Mouse (Mus musculus) liver, embryonic 13.5 days (tissue): ENCODE measurements at regions not wholly inside any gene's neighbourhood (a gene's known extent, or its start where the extent isn't known, plus 50 kb on each side); places are given as distances from the start of the nearest gene placed in this dataset.

Experiments
- ATAC-seq: fragments of 200-750 bp; cut with Nextera tagmentation; 2 replicates; pipeline ENCODE4 v1.8.0; 2017; ENCODE audit warnings: low read depth, mild to moderate bottlenecking, moderate number of reproducible peaks, moderate library complexity
- DNase-seq: peaks from one replicate; pipeline ENCODE4 v3.0.0; 2022
- H3K27ac ChIP-seq: fragments of 300-500 bp; sonication (generic); 2 replicates; pipeline ENCODE4 v1.5.1; 2015; ENCODE audit warnings: moderate library complexity, mild to moderate bottlenecking, inconsistent platforms
- H3K27me3 ChIP-seq: fragments of 300-500 bp; sonication (generic); 2 replicates; pipeline ENCODE4 v1.6.1; 2015; ENCODE audit warnings: mild to moderate bottlenecking, inconsistent platforms
- H3K36me3 ChIP-seq: fragments of 300-500 bp; sonication (generic); 2 replicates; pipeline ENCODE4 v1.6.1; 2015; ENCODE audit warnings: mild to moderate bottlenecking, inconsistent platforms
- H3K4me1 ChIP-seq: fragments of 300-500 bp; sonication (generic); replicated peaks from 2 replicates; pipeline ENCODE4 v1.6.1; 2015; ENCODE audit warnings: inconsistent platforms
- H3K4me2 ChIP-seq: fragments of 300-500 bp; sonication (generic); 2 replicates; pipeline ENCODE4 v1.6.1; 2015; ENCODE audit warnings: inconsistent platforms, mild to moderate bottlenecking, moderate library complexity
- H3K4me3 ChIP-seq: fragments of 300-500 bp; sonication (generic); replicated peaks from 2 replicates; pipeline ENCODE4 v1.5.1; 2015; ENCODE audit warnings: mild to moderate bottlenecking, inconsistent platforms
- H3K9ac ChIP-seq: fragments of 300-500 bp; sonication (generic); 2 replicates; pipeline ENCODE4 v1.6.1; 2015; ENCODE audit warnings: mild to moderate bottlenecking, inconsistent platforms
- H3K9me3 ChIP-seq: fragments of 300-500 bp; sonication (generic); replicated peaks from 2 replicates; pipeline ENCODE4 v1.6.1; 2016; ENCODE audit warnings: inconsistent platforms
- WGBS: fragments of 180-500 bp; shearing (Covaris S2); methylation state at CpG from one replicate; pipeline ENCODE4 v1.1.7; 2015; ENCODE audit not compliant: insufficient replicate concordance; 5-methylcytosine and 5-hydroxymethylcytosine counted together

DNA sequence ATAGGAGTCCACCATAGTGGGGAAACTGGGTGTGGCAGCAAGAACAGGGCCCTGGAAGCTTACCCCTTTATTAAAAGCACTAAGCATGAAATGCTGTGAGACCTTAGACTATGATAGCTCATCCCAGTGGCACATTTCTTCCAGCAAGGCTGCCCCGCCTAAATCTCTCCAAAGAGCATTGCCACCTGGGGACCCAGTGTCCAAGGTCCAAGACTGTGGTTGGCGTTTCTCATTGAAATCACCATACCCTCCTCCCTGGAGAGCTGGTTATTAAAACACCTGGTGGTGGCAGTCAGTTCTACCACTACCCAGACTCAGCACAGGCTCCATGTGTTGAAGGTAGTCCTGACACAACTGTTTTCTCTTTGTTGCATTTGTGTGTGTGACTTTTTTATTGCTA lies 78.9 kb upstream of the Stt3b start:
- 69% methylated on average over 2 of the region's 2 CpGs for WGBS
- Histone ChIP-seq H3K27ac (no peak overlapping the region), H3K9me3 (no peaks in the 10 kb centered on the region)

DNA sequence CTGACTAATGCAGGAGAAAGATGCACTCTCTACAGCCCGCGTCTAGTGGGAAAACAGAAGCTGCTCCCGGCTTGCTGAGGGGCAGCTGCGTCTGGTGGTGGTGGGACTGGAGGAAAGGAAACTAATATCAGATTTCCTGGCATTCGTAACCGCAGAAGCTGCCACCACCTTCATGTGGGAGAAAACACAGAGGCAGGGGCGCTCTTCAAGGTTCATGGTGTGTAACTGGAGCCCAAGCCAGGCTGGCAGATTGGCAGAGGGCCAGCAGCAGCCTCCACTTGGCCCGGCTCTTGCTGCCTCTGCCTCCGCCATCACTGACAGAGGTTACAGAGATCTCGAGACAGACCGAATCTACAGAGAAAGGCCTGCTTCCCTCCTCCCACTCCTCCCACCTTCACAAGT lies 80.7 kb upstream of the Stt3b start:
- peak; percentile 3 for DNase-seq
- H3K9ac ChIP-seq, result no peak overlapping the region
- WGBS, result 2% methylated on average over 11 of the region's 11 CpGs
- H3K27ac ChIP-seq, result no peak overlapping the region
- no peaks in the 10 kb centered on the region for H3K9me3 ChIP-seq
- 0 out of 2 replicates have a peak, but pooled peaks cover 3% of the 10 kb centered on the region for H3K27me3 ChIP-seq
- no peak for ATAC-seq
- no peak overlapping the region for H3K4me3 ChIP-seq
- H3K4me1 ChIP-seq, result peaks cover 15% of the 10 kb centered on the region
- H3K36me3 ChIP-seq, result no peaks in the 10 kb centered on the region
- 0 out of 2 replicates have a peak overlapping the region, but pooled peaks have one; percentile 10 for H3K4me2 ChIP-seq

More for the DNA sequence above, 78.9 kb upstream of the Stt3b start:
- Histone ChIP-seq H3K4me1 (peaks cover 15% of the 10 kb centered on the region), H3K4me3 (no peak overlapping the region), H3K9ac (no peak overlapping the region), H3K36me3 (no peaks in the 10 kb centered on the region), H3K27me3 (0 out of 2 replicates have a peak, but pooled peaks cover 3% of the 10 kb centered on the region), H3K4me2 (no peak overlapping the region)
- no peak for ATAC-seq
- DNase-seq, result no peak

DNA sequence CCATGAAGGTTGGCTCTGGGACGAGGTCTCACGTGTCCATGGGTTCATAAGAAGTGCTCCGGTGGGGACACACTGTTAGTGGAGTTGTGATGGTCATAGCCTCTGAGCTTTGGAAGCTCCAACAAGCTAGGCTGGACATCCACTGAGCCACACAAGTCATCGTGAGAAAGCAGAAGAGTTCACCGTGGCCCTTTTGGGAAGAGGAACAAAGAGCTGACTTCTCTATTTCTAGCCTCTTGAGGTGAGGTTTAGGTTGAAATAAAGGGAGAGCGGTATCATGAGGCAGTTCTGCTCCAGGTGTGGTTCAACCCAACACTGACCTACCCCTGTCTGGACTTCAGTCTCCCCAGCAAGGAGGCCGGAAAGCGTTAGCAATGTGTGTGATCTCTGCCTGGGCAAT lies 85.3 kb upstream of the Stt3b start:
- ATAC-seq, result no peak
- no peak for DNase-seq
- peaks cover 13% of the 10 kb centered on the region for H3K4me1 ChIP-seq
- H3K27ac ChIP-seq, result no peak overlapping the region
- WGBS, result 56% methylated on average over 8 of the region's 8 CpGs
- H3K9ac ChIP-seq, result no peak overlapping the region
- H3K27me3 ChIP-seq, result 0 out of 2 replicates have a peak, but pooled peaks cover 3% of the 10 kb centered on the region
- no peak overlapping the region for H3K4me2 ChIP-seq
- H3K9me3 ChIP-seq, result no peaks in the 10 kb centered on the region
- H3K36me3 ChIP-seq, result no peaks in the 10 kb centered on the region
- no peak overlapping the region for H3K4me3 ChIP-seq

DNA sequence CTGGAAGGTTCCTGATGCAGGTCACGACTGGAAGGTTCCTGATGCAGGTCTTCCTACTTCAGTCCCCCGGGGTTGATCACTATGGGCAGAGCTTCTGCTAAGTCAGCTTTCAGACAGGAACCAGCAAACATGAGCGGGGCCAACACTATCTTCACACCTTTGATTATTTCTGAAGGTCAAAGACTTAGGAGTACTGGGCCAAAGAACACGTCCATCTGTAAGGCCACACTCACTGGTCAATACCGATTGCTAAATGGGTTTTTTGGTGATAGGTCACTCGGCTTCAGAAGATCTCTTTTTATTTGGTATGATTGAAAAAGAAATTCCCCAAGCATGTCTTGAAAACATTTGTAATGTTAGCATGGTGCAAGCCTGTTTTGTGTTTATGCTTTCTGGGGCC lies 90.2 kb upstream of the Stt3b start:
- Histone ChIP-seq H3K4me2 (no peak overlapping the region), H3K4me3 (no peak overlapping the region), H3K36me3 (no peaks in the 10 kb centered on the region), H3K27ac (no peak overlapping the region), H3K9ac (no peak overlapping the region), H3K4me1 (no peaks in the 10 kb centered on the region), H3K9me3 (no peaks in the 10 kb centered on the region), H3K27me3 (no peaks in the 10 kb centered on the region)
- WGBS, result 78% methylated on average over 6 of the region's 6 CpGs
- DNase-seq (no peak), ATAC-seq (no peak)

DNA sequence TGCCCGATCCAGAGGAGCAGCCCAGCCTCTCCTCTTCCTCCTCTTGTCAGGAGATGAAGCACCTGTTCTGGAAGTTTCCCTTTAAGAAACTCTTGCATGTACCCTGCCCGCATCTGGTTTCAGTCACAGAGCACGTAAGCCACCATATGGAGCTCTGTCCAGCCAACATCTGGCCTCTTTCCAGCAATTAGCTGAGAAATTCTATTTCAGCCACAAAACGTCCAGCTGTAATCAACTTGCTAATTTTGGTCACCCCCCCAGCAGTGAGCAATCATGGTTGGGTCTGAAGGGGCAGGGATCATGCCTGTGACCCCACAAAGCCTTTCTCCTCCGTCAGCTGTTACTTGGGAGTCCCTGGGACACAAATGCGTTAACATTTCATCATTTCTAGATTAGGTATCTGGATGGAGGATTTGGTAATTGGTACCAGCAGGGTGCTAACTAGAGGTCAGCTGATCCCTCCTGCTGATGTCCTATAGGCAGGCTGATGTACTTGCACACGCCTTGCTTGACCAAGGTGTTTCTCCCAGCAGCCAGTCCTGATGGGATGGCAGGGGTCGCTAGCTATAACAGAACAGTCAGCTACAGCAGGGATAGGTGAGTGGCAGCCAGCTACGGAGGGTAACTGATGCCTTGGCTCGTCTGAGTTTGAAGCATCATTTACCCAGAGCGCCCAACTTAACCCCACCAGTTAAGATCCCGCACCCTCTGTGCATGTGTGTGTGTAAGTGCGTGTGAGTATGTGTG lies 91.4 kb upstream of the Stt3b start:
- Histone ChIP-seq H3K27me3 (no peaks in the 10 kb centered on the region), H3K9me3 (no peaks in the 10 kb centered on the region), H3K4me3 (no peak overlapping the region), H3K27ac (no peak overlapping the region), H3K36me3 (no peaks in the 10 kb centered on the region), H3K4me1 (no peaks in the 10 kb centered on the region), H3K4me2 (no peak overlapping the region), H3K9ac (no peak overlapping the region)
- ATAC-seq (no peak), DNase-seq (no peak)
- WGBS, result 72% methylated on average over 13 of the region's 13 CpGs

DNA sequence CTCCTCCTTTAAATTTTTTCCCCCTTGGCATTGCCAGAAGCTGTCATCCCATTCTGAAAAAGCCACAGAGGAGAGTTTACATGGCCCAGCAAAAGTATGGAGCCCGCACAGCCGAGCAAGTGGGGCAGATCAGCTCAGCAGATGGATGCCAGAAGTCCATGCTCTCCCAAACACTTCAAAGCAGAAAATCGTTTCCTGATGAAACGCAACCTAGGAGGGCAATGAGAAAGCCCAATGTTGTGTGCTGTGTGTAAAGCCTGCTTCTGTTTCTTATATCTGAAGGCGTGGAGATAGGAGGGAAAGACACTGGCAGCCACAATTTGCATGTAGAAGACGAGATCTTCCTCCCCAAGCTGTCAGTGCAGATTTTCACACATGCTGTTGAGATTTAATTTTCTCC lies 92.4 kb upstream of the Stt3b start:
- 62% methylated on average over 6 of the region's 6 CpGs for WGBS
- H3K4me2 ChIP-seq, result no peak overlapping the region
- no peak overlapping the region for H3K9ac ChIP-seq
- no peak overlapping the region for H3K27ac ChIP-seq
- no peaks in the 10 kb centered on the region for H3K36me3 ChIP-seq
- no peaks in the 10 kb centered on the region for H3K4me1 ChIP-seq
- ATAC-seq, result no peak
- no peaks in the 10 kb centered on the region for H3K9me3 ChIP-seq
- no peak overlapping the region for H3K4me3 ChIP-seq
- no peak for DNase-seq
- no peaks in the 10 kb centered on the region for H3K27me3 ChIP-seq

DNA sequence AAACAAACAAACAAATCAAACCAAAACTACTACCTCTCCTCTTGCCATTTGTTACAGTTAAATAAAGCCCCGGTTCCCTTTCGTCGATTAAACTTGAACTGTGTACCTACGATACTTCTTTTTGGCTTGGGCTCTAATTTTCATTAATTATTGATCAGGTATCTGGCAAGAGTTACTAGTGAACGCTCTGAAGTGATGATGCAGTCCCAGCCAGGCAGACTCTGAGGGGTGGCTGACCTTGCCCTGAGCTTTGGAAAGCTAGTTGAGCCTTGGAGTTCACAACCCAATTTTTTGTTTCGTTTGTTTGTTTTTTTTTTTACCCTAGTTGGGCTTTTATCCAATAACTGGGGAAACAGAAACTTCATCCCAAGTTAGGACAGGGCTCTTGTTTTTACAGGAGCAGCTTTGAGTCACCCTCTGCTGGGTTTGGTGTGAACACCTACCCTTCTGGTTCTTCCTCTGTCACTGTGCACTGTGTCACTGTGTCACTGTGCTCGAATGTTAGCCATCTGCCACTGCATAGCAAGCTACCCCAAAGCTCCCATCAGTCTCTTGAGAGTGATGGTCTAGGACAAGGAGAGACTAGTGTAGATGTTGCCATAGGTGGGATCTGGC lies 93.2 kb upstream of the Stt3b start:
- Histone ChIP-seq H3K4me3 (no peak overlapping the region), H3K9me3 (no peaks in the 10 kb centered on the region), H3K4me1 (no peaks in the 10 kb centered on the region), H3K27me3 (no peaks in the 10 kb centered on the region), H3K9ac (no peak overlapping the region), H3K27ac (no peak overlapping the region), H3K4me2 (no peak overlapping the region), H3K36me3 (no peaks in the 10 kb centered on the region)
- WGBS, result 61% methylated on average over 7 of the region's 7 CpGs
- peak; percentile 47; the same call in 1 of the 2 replicates for ATAC-seq
- DNase-seq, result no peak

DNA sequence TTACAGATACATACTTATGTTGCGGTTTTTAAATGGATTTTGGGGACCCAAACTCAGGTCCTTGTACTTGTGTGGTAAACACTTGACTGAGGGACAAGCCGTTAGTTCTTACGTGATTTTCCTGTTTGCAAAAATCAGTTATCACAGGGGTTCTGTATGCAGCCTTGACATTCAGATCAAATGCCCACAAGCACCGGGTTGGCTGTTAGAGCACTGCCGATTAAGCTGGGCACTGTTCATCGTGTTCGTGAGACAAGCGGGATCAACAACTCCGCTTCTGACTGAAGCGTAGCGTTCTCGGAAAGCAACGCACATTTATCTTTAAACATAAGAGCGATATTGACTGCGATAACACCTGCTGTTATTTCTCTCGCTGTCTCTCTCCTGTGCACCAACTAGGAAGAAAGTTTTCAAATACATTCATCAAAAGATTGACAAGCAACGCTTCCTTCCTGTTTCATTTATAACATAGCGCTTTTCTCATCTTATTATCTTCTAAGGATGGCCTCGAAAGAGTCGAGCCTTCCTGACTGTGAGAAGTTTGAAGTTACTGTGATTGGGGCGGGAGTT lies 97.8 kb upstream of the Stt3b start:
- Histone ChIP-seq H3K27ac (no peak overlapping the region), H3K9ac (no peak overlapping the region), H3K4me1 (no peaks in the 10 kb centered on the region), H3K9me3 (no peaks in the 10 kb centered on the region), H3K36me3 (no peaks in the 10 kb centered on the region), H3K27me3 (no peaks in the 10 kb centered on the region), H3K4me2 (no peak overlapping the region), H3K4me3 (no peak overlapping the region)
- ATAC-seq (no peak), DNase-seq (no peak)
- 72% methylated on average over 21 of the region's 21 CpGs for whole genome bisulfite sequencing

DNA sequence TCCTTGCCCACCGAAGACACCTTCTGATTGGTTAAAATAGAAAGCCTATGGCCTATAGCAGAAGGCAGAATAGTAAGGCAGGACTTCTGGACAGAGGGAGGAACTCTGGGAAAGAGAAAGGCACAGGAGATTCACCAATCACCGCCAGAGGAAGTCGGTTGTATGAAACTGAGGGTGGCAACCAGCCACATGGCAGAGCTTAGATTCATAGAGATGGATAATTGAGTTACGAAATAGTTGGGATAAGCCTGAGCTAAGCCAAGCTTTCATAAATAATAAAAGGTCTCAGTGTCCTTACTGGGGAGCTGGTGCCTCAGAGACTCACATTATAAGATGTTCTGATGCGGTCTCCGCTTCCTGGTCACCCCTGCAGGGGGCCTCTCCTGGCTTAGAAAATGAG lies 98.7 kb upstream of the Stt3b start:
- ATAC-seq, result no peak
- Histone ChIP-seq H3K27ac (no peak overlapping the region), H3K4me2 (no peak overlapping the region), H3K4me1 (no peaks in the 10 kb centered on the region), H3K4me3 (no peak overlapping the region), H3K9me3 (no peaks in the 10 kb centered on the region), H3K27me3 (no peaks in the 10 kb centered on the region), H3K36me3 (no peaks in the 10 kb centered on the region), H3K9ac (no peak overlapping the region)
- WGBS, result 84% methylated on average over 6 of the region's 6 CpGs
- DNase-seq, result no peak

DNA sequence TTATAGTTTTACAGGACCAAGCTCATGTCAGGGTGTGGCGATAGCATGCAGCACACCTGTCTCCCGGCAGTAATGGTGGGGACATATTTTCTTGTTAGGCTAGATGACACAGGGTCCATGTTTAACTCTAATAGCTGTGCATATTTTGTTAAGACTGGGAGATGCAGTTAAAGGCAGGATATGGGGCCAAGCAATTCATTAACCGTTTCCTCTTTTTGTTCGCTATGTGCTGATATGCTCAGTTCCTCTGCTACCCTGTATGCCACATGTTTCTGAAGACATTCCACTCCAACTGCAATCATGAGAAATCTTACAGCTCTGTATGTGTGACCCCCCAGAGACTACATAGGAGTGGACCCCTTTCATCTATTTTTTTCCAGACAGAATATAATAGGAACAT lies 104.0 kb upstream of the Stt3b start:
- WGBS, result 48% methylated on average over 4 of the region's 4 CpGs
- Histone ChIP-seq H3K4me3 (no peak overlapping the region), H3K4me2 (no peak overlapping the region), H3K27me3 (no peaks in the 10 kb centered on the region), H3K36me3 (no peaks in the 10 kb centered on the region), H3K4me1 (no peaks in the 10 kb centered on the region), H3K9me3 (no peaks in the 10 kb centered on the region), H3K27ac (no peak overlapping the region), H3K9ac (no peak overlapping the region)
- ATAC-seq (no peak), DNase-seq (no peak)

DNA sequence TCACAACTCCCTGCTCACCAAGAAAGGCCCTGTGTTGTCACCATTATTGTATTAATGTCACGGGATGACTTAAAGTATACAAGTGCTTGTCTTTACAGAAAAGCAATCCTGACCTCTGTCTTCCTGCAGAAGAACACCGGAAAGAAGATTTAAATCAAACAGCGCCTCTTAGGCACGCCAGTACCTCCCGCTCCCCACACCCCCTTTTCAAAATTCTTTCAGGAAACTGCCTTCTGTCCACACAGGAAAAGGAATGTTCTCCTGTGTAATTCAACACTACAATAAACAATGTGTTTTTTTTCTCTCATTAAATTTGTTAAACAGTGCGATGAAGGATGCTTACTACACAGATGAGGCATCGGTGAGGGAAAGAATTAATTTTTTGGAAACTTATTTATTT lies 112.6 kb upstream of the Stt3b start:
- no peak overlapping the region for H3K4me3 ChIP-seq
- H3K27me3 ChIP-seq, result no peaks in the 10 kb centered on the region
- no peak overlapping the region for H3K27ac ChIP-seq
- whole genome bisulfite sequencing, result 65% methylated on average over 7 of the region's 7 CpGs
- H3K4me2 ChIP-seq, result no peak overlapping the region
- no peak for ATAC-seq
- no peak overlapping the region for H3K9ac ChIP-seq
- no peaks in the 10 kb centered on the region for H3K36me3 ChIP-seq
- H3K4me1 ChIP-seq, result no peaks in the 10 kb centered on the region
- H3K9me3 ChIP-seq, result 0 out of 2 replicates have a peak, but pooled peaks cover 8% of the 10 kb centered on the region
- no peak for DNase-seq

DNA sequence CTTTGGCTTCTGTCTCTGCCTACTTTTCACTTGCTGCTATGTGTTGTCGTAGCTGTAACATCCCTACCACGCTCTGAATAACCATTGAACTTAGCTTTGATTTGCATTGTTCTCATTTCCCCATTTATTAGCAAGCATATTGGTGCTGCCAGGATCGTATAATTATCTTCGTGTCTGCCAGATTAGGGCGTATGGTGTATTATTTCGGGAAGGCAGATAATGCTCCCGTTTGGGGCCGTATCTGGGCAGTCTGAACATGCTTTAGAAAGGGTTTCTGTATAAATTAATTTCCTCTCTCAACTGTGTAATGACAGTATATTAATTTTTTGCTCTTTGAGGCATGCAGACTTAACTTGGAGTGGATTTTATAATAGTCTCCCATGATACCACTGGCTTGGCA lies 116.5 kb upstream of the Stt3b start:
- DNase-seq, result no peak
- WGBS, result 72% methylated on average over 8 of the region's 8 CpGs
- ATAC-seq, result no peak
- no peaks in the 10 kb centered on the region for H3K4me1 ChIP-seq
- H3K9me3 ChIP-seq, result no peaks in the 10 kb centered on the region
- no peaks in the 10 kb centered on the region for H3K36me3 ChIP-seq
- no peak overlapping the region for H3K4me3 ChIP-seq
- no peak overlapping the region for H3K9ac ChIP-seq
- no peaks in the 10 kb centered on the region for H3K27me3 ChIP-seq
- H3K4me2 ChIP-seq, result no peak overlapping the region
- no peak overlapping the region for H3K27ac ChIP-seq
